9 mouse cellular contexts compared by ENCODE assay signal in genomic region chr1:92130470-92131100, GRCm38 (mm10).
DNase-seq lines count a peak whose midpoint lies in the region; ATAC-seq and TF ChIP-seq lines count a peak whose summit lies in the region.
"Had no signal": no experiment of that assay in that cellular context is flagged by ENCODE, and none has a peak within 500 bp of the region (broad histone marks: within the 10 kb centered on the region; RNA-seq: fewer than 3 reads in every experiment).

No protein-coding gene starts in this region.

- no peak overlapping the region for H3K4me3 ChIP-seq in hindbrain, embryonic 13.5 days
- no peak overlapping the region for H3K4me3 ChIP-seq in hindbrain, embryonic 12.5 days
- H3K4me3 ChIP-seq in limb, embryonic 14.5 days (replicated peaks; ENCODE audit: low read length): no peak overlapping the region

- peak; percentile 82 for DNase-seq in heart, adult 8-10 months (ENCODE audit: low spot score)
- peak; percentile 89 to 92 for DNase-seq in kidney, adult 8-10 months
- peak; percentile 75 for DNase-seq in limb, embryonic 14.5 days (ENCODE audit: low spot score)
- peak; percentile 73 to 74 for DNase-seq in right cerebral cortex, postnatal 10 days (ENCODE audit: low spot score in 2 of 2)

- no peak for TF ChIP-seq POLR2A in limb, embryonic 14.5 days (IDR thresholded peaks at IDR 0.05; ENCODE audit: borderline replicate concordance, extremely low read depth, insufficient read depth, insufficient read length)

- H3K9me3 ChIP-seq in hindbrain, embryonic 13.5 days: no peaks in the 10 kb centered on the region
- no peaks in the 10 kb centered on the region for H3K9me3 ChIP-seq in hindbrain, embryonic 12.5 days (replicated peaks)
- no peaks in the 10 kb centered on the region for H3K9me3 ChIP-seq in limb, embryonic 14.5 days (ENCODE audit: control insufficient read depth, low read length)
- H3K9me3 ChIP-seq: G1E had no signal

- peaks cover 23% of the 10 kb centered on the region for H3K4me1 ChIP-seq in hindbrain, embryonic 13.5 days (replicated peaks)
- H3K4me1 ChIP-seq in hindbrain, embryonic 12.5 days: peaks cover 11% of the 10 kb centered on the region; the same call in 1 of the 2 replicates
- peaks cover 15% of the 10 kb centered on the region for H3K4me1 ChIP-seq in limb, embryonic 14.5 days (ENCODE audit: control insufficient read depth, insufficient read depth, low read length)

- H3K4me2 ChIP-seq in hindbrain, embryonic 13.5 days: no peak overlapping the region
- H3K4me2 ChIP-seq in hindbrain, embryonic 12.5 days (replicated peaks): no peak overlapping the region
- H3K4me2 ChIP-seq in limb, embryonic 14.5 days (replicated peaks; ENCODE audit: low read depth, low read length, severe bottlenecking): no peak overlapping the region

- no peak for ATAC-seq in hindbrain, embryonic 13.5 days (ENCODE audit: low FRiP score)
- ATAC-seq in hindbrain, embryonic 12.5 days (ENCODE audit: low FRiP score): no peak
- peak; percentile 25; the same call in 1 of the 2 replicates for ATAC-seq in common myeloid progenitor, adult 5-6 weeks (replicated peaks; ENCODE audit: low read depth, poor library complexity, severe bottlenecking)
- ATAC-seq in limb, embryonic 14.5 days (ENCODE audit: low FRiP score, low read depth): peak; percentile 80
- no peak for ATAC-seq in erythroblast, adult 5-6 weeks (replicated peaks; ENCODE audit: low FRiP score, poor library complexity, severe bottlenecking)

- WGBS in hindbrain, embryonic 13.5 days: 56% methylated on average over 6 of the region's 6 CpGs
- WGBS in hindbrain, embryonic 12.5 days: 74% methylated on average over 6 of the region's 6 CpGs
- 15% methylated on average over 6 of the region's 6 CpGs for WGBS in limb, embryonic 14.5 days

- no peaks in the 10 kb centered on the region for H3K27me3 ChIP-seq in hindbrain, embryonic 13.5 days
- H3K27me3 ChIP-seq in hindbrain, embryonic 12.5 days: no peaks in the 10 kb centered on the region
- no peaks in the 10 kb centered on the region for H3K27me3 ChIP-seq in limb, embryonic 14.5 days (ENCODE audit: control insufficient read depth, insufficient read depth, low read length)

- peak overlapping the region; percentile 35; the same call in 1 of the 2 replicates for H3K9ac ChIP-seq in hindbrain, embryonic 13.5 days
- H3K9ac ChIP-seq in hindbrain, embryonic 12.5 days: no peak overlapping the region
- 0 out of 2 replicates have a peak overlapping the region, but pooled peaks have one; percentile 34 for H3K9ac ChIP-seq in limb, embryonic 14.5 days (ENCODE audit: low read depth, low read length, severe bottlenecking)

- H3K36me3 ChIP-seq in hindbrain, embryonic 13.5 days: no peaks in the 10 kb centered on the region
- 0 out of 2 replicates have a peak, but pooled peaks cover 2% of the 10 kb centered on the region for H3K36me3 ChIP-seq in hindbrain, embryonic 12.5 days
- no peaks in the 10 kb centered on the region; the same call in 1 of the 2 replicates for H3K36me3 ChIP-seq in limb, embryonic 14.5 days (ENCODE audit: control insufficient read depth, insufficient read depth, low read length)

- 0 out of 2 replicates have a peak overlapping the region, but pooled peaks have one; percentile 30 for H3K27ac ChIP-seq in hindbrain, embryonic 13.5 days
- H3K27ac ChIP-seq in hindbrain, embryonic 12.5 days: no peak overlapping the region
- H3K27ac ChIP-seq in limb, embryonic 14.5 days (replicated peaks; ENCODE audit: low read depth, low read length): peak overlapping the region; percentile 59

Comparison
In these comparisons a context has a peak if more than half of its experiments do, and no peak if none do; other contexts are left out.
1. ATAC-seq: peak in common myeloid progenitor, adult 5-6 weeks (single experiment) and limb, embryonic 14.5 days (single experiment); none in hindbrain, embryonic 13.5 days (single experiment), hindbrain, embryonic 12.5 days (single experiment) and erythroblast, adult 5-6 weeks (single experiment).
2. Peak in every context shown above with its lines, with median percentiles within 50 percentile points of each other: DNase-seq.